9 mouse cellular contexts compared by ENCODE assay signal in the genomic region with DNA sequence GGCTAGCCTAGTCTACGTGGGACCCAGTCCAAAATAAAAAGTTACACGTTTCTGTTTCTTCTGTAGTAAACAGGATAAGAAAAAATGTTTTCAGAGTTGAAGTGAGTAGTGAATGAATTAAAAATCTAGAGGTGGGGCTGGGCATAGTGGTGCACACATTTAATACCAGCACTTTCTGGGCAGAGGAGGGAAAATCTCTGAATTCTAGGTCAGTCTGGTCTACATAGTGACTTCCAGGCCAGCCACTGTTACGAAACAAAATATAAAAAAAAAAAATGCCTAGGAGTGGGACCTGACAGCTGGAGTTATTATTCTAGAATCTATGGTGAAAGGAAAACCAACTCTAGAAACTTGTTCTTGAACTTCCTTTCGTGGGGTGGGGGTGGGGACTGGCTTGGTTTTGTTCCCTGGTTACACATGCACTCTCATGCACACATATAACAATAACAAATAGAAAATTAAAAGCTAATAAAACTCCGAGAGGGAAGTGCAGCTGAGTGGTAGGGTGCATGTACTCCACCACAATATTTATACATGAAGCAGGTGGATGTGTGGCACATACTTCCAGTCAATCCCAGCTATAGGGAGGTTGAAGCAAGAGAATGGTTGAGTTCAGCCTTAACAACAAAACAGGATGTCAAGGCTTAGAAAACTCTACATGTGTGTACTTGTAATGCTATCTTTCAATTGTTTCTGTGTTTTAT. TPM values are rescaled to one million over a fixed set of nuclear protein-coding genes. Genes with fewer than 3 reads are reported as not detected.
DNase-seq lines count a peak whose midpoint lies in the region; ATAC-seq and TF ChIP-seq lines count a peak whose summit lies in the region.
"Had no signal": no experiment of that assay in that cellular context is flagged by ENCODE, and none has a peak within 500 bp of the region (broad histone marks: within the 10 kb centered on the region; RNA-seq: fewer than 3 reads in every experiment).

No protein-coding gene starts in this region.

- peak overlapping the region; percentile 94; the same call in 1 of the 2 replicates for H3K27ac ChIP-seq in layer of hippocampus, adult 2 months
- H3K27ac ChIP-seq in embryonic facial prominence, embryonic 14.5 days (replicated peaks; ENCODE audit: low read depth, low read length), result no peak overlapping the region
- no peak overlapping the region for H3K27ac ChIP-seq in intestine, embryonic 14.5 days (ENCODE audit: low read depth)
- no peak overlapping the region for H3K27ac ChIP-seq in midbrain, postnatal 0 days (ENCODE audit: low read depth, low read length)

- H3K4me2 ChIP-seq in embryonic facial prominence, embryonic 14.5 days (ENCODE audit: low read depth, low read length), result peak overlapping the region; percentile 75
- H3K4me2 ChIP-seq in intestine, embryonic 14.5 days (ENCODE audit: low read length), result peak overlapping the region; percentile 68
- peak overlapping the region; percentile 78 for H3K4me2 ChIP-seq in midbrain, postnatal 0 days (ENCODE audit: low read depth, low read length, poor library complexity, severe bottlenecking)

- H3K9me3 ChIP-seq in embryonic facial prominence, embryonic 14.5 days (ENCODE audit: control insufficient read depth, low read length), result no peaks in the 10 kb centered on the region
- no peaks in the 10 kb centered on the region for H3K9me3 ChIP-seq in intestine, embryonic 14.5 days (ENCODE audit: control insufficient read depth, low read length)
- no peaks in the 10 kb centered on the region for H3K9me3 ChIP-seq in midbrain, postnatal 0 days (ENCODE audit: low read length)

- WGBS in embryonic facial prominence, embryonic 14.5 days, result 52% methylated on average over 5 of the region's 5 CpGs
- WGBS in intestine, embryonic 14.5 days, result 43% methylated on average over 5 of the region's 5 CpGs
- WGBS in midbrain, postnatal 0 days, result 52% methylated on average over 5 of the region's 5 CpGs

- no peak for DNase-seq in layer of hippocampus, adult 2 months (ENCODE audit: low spot score in 2 of 2)
- no peak for DNase-seq in layer of hippocampus, postnatal 25 days (ENCODE audit: extremely low spot score in 1 of 2, low spot score in 1 of 2)
- no peak for DNase-seq in embryonic facial prominence, embryonic 14.5 days (ENCODE audit: low spot score)
- DNase-seq in intestine, embryonic 14.5 days (ENCODE audit: low spot score), result no peak
- no peak for DNase-seq in midbrain, postnatal 0 days (ENCODE audit: low spot score)
- no peak for DNase-seq in urinary bladder, adult 18-20 months (ENCODE audit: low spot score in 2 of 2)
- DNase-seq in urinary bladder, adult 2 months (ENCODE audit: low spot score), result no peak
- DNase-seq in layer of hippocampus, postnatal 14 days (ENCODE audit: low spot score in 2 of 2), result no peak

- no peaks in the 10 kb centered on the region for H3K27me3 ChIP-seq in embryonic facial prominence, embryonic 14.5 days (replicated peaks; ENCODE audit: control insufficient read depth, insufficient read depth, low read length)
- no peaks in the 10 kb centered on the region for H3K27me3 ChIP-seq in intestine, embryonic 14.5 days (replicated peaks; ENCODE audit: control insufficient read depth, insufficient read depth, low read length)
- H3K27me3 ChIP-seq in midbrain, postnatal 0 days (ENCODE audit: insufficient read depth, low read length), result no peaks in the 10 kb centered on the region

- no peak for TF ChIP-seq CTCF in layer of hippocampus, adult 2 months (conservative IDR thresholded peaks at IDR 0.05)
- no peak for TF ChIP-seq CTCF in midbrain, postnatal 0 days (IDR thresholded peaks at IDR 0.05)

- 0 out of 2 replicates have a peak overlapping the region, but pooled peaks have one; percentile 90 for H3K9ac ChIP-seq in embryonic facial prominence, embryonic 14.5 days (ENCODE audit: low read depth, low read length)
- H3K9ac ChIP-seq in intestine, embryonic 14.5 days (ENCODE audit: low read length), result no peak overlapping the region
- peak overlapping the region; percentile 86; the same call in 1 of the 2 replicates for H3K9ac ChIP-seq in midbrain, postnatal 0 days (replicated peaks; ENCODE audit: low read length, poor library complexity, severe bottlenecking)

- ATAC-seq in embryonic facial prominence, embryonic 14.5 days (ENCODE audit: low read depth), result no peak
- ATAC-seq in intestine, embryonic 14.5 days (replicated peaks; ENCODE audit: low FRiP score, low TSS enrichment, low read depth), result no peak; the same call in 1 of the 2 replicates
- no peak for ATAC-seq in midbrain, postnatal 0 days (ENCODE audit: low FRiP score)

- peaks cover 7% of the 10 kb centered on the region for H3K4me1 ChIP-seq in embryonic facial prominence, embryonic 14.5 days (ENCODE audit: control insufficient read depth, insufficient read depth, low read length)
- peaks cover 12% of the 10 kb centered on the region for H3K4me1 ChIP-seq in intestine, embryonic 14.5 days (replicated peaks; ENCODE audit: control insufficient read depth, insufficient read depth, low read length)
- H3K4me1 ChIP-seq in midbrain, postnatal 0 days (ENCODE audit: insufficient read depth, low read length), result peaks cover 8% of the 10 kb centered on the region; the same call in 1 of the 2 replicates

- peak overlapping the region; percentile 90 for H3K4me3 ChIP-seq in layer of hippocampus, adult 2 months
- peak overlapping the region; percentile 90 for H3K4me3 ChIP-seq in embryonic facial prominence, embryonic 14.5 days (ENCODE audit: low read depth, low read length)
- peak overlapping the region; percentile 88 for H3K4me3 ChIP-seq in intestine, embryonic 14.5 days (ENCODE audit: low read depth, low read length)
- peak overlapping the region; percentile 98 for H3K4me3 ChIP-seq in midbrain, postnatal 0 days (ENCODE audit: low read depth, low read length)

- H3K36me3 ChIP-seq in embryonic facial prominence, embryonic 14.5 days (ENCODE audit: control insufficient read depth, insufficient read depth, low read length), result 0 out of 2 replicates have a peak, but pooled peaks cover 18% of the 10 kb centered on the region
- H3K36me3 ChIP-seq in intestine, embryonic 14.5 days (ENCODE audit: control insufficient read depth, insufficient read depth, low read length), result peaks cover 23% of the 10 kb centered on the region
- no peaks in the 10 kb centered on the region for H3K36me3 ChIP-seq in midbrain, postnatal 0 days (ENCODE audit: insufficient read depth, low read length)

RNA-seq across cellular contexts. Expression of gene Ccdc117, which starts 0.6 kb away (rescaled TPM):
- total RNA-seq in layer of hippocampus, adult 2 months (2021), result 10 to 100 TPM; 11.8 to 13.9 TPM
- total RNA-seq in layer of hippocampus, postnatal 25 days (2021), result 10 to 100 TPM; 11.0 to 17.2 TPM
- polyA plus RNA-seq in embryonic facial prominence, embryonic 14.5 days (2014; fragmentation: Nextera tagmentation; extraction: Ambion mirVana), result 18.2 and 22.1 TPM in 2 replicates
- polyA plus RNA-seq in intestine, embryonic 14.5 days (2014; fragmentation: Nextera tagmentation; extraction: Ambion mirVana), result 16.8 and 17.3 TPM in 2 replicates
- total RNA-seq in midbrain, postnatal 0 days (2014; rRNA removed), result 8.2 and 13.0 TPM in 2 replicates
- polyA plus RNA-seq in midbrain, postnatal 0 days (2015; fragmentation: Nextera tagmentation; extraction: Ambion mirVana), result 4.9 and 6.1 TPM in 2 replicates
- polyA plus RNA-seq in urinary bladder, adult 2 months (2012; rRNA removed), result 12.8 and 13.5 TPM in 2 replicates
- 10 to 100 TPM in 1 of 2 experiments, 1 to 10 TPM in 1; 8.8 to 12.1 TPM for total RNA-seq in layer of hippocampus, postnatal 14 days (2021)

RNA-seq across cellular contexts. Expression of gene Xbp1, which starts 22.2 kb away (rescaled TPM):
- total RNA-seq in layer of hippocampus, adult 2 months (2021), result 10 to 100 TPM; 87.6 to 94.5 TPM
- 10 to 100 TPM; 67.6 to 97.3 TPM for total RNA-seq in layer of hippocampus, postnatal 25 days (2021)
- polyA plus RNA-seq in embryonic facial prominence, embryonic 14.5 days (2014; fragmentation: Nextera tagmentation; extraction: Ambion mirVana), result 205 and 223 TPM in 2 replicates
- 168 and 202 TPM in 2 replicates for polyA plus RNA-seq in intestine, embryonic 14.5 days (2014; fragmentation: Nextera tagmentation; extraction: Ambion mirVana)
- total RNA-seq in midbrain, postnatal 0 days (2014; rRNA removed), result 120 and 124 TPM in 2 replicates
- polyA plus RNA-seq in midbrain, postnatal 0 days (2015; fragmentation: Nextera tagmentation; extraction: Ambion mirVana), result 89.5 and 97.4 TPM in 2 replicates
- polyA plus RNA-seq in urinary bladder, adult 2 months (2012; rRNA removed), result 87.8 and 89.4 TPM in 2 replicates
- total RNA-seq in layer of hippocampus, postnatal 14 days (2021), result 10 to 100 TPM; 72.9 to 88.1 TPM

RNA-seq across cellular contexts. Expression of gene Ankrd36, which starts 26.9 kb away (rescaled TPM):
- not detected for total RNA-seq in layer of hippocampus, adult 2 months (2021)
- not detected for total RNA-seq in layer of hippocampus, postnatal 25 days (2021)
- polyA plus RNA-seq in embryonic facial prominence, embryonic 14.5 days (2014; fragmentation: Nextera tagmentation; extraction: Ambion mirVana), result not detected in 2 replicates
- polyA plus RNA-seq in intestine, embryonic 14.5 days (2014; fragmentation: Nextera tagmentation; extraction: Ambion mirVana), result not detected in 2 replicates
- total RNA-seq in midbrain, postnatal 0 days (2014; rRNA removed), result not detected in 2 replicates
- 0.11 TPM in 1 of 2 replicates, not detected in the other for polyA plus RNA-seq in midbrain, postnatal 0 days (2015; fragmentation: Nextera tagmentation; extraction: Ambion mirVana)
- polyA plus RNA-seq in urinary bladder, adult 2 months (2012; rRNA removed), result not detected in 2 replicates
- total RNA-seq in layer of hippocampus, postnatal 14 days (2021), result not detected
- total RNA-seq: neutrophil, adult 5-6 weeks had no signal
